Mouse (Mus musculus): ENCODE results near the gene Nr4a3. TPM values are rescaled to one million over a fixed set of nuclear protein-coding genes. Genes with fewer than 3 reads are reported as not detected.
A peak's percentile ranks its signal among the peaks of the same experiment; 100 is the strongest.

Gene Nr4a3
- total RNA-seq, 2 experiments from 2014 or later: 106 to 107 TPM

DNA sequence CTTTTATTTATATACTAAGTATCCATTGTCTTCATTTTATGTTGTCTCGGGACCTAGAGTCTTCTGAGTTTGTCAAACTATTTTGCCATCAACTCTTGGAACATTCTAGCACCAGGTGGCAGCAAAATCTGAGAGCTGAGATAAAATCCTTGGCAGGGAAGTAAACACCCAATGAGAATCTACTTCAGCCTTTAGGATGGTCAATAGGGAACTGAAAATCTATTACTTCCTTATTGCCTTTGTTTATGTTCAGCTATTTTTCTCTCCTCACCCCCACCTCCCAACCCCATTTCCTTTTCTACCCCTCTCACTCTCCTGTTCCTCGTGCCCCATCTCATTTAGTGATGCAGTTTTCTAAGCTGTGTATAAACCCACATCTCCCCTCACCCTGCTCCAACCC lies 63.6 kb downstream of the Nr4a3 start:
- DNase-seq (ENCODE audit: low spot score in 2 of 2): no peak

DNA sequence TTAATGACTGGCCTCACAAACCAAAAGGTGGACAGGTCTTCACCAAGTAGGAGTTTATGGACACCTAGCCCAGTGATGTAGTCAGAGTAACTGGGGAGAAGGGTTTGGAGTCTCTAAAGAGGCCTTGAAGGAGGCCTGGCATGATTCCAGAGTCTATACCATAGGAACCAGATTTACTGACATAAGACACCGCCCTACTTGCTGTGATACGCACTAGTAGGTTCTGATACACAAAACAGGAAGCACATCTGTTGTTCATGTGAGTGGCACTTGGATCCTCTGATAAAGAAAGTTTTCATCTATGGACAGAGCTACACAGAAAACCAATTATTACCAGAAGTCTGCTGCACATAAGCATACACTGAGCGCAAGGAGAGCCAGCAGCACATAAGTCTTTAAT lies 65.4 kb downstream of the Nr4a3 start:
- no peak for DNase-seq (ENCODE audit: low spot score in 2 of 2)

DNA sequence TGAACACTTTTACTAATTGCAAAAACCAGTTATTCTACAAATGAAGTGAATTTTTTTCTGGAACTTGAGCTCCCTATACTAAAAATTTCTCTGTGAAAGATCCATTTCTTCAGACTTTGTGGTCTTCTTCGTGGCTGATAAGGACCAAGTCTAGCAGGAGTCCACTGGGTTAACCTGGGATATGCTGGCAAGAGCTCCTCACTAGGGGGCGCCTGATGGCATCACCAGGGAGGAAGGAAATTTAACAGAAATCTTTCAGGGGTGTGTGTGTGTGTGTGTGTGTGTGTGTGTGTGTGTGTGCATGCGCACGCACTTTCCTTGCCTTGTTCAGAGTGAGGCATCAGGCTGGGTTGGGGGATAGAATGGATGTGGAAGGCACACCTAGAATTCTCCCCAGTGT lies 71.2 kb downstream of the Nr4a3 start:
- peak in 1 of 2 experiments; percentile 12 for DNase-seq (ENCODE audit: low spot score in 2 of 2)

DNA sequence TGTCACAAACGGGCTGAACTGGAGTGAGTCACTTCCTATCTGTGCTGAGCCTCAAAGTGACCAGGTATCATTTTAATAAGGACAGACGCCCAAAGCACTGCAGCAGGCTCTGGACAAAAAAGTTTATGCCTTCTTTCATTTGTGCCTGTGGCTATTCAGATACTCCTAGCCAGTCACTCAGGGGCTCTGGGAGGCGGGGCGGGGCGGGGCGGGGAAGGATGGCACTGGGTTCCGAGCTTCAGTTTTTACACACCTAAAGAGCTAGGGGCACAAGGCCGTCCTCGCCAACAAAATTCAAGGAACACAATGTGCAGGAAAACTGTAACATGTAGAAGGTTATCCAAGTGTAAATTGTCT lies 79.4 kb downstream of the Nr4a3 start:
- DNase-seq (ENCODE audit: low spot score in 2 of 2): no peak

DNA sequence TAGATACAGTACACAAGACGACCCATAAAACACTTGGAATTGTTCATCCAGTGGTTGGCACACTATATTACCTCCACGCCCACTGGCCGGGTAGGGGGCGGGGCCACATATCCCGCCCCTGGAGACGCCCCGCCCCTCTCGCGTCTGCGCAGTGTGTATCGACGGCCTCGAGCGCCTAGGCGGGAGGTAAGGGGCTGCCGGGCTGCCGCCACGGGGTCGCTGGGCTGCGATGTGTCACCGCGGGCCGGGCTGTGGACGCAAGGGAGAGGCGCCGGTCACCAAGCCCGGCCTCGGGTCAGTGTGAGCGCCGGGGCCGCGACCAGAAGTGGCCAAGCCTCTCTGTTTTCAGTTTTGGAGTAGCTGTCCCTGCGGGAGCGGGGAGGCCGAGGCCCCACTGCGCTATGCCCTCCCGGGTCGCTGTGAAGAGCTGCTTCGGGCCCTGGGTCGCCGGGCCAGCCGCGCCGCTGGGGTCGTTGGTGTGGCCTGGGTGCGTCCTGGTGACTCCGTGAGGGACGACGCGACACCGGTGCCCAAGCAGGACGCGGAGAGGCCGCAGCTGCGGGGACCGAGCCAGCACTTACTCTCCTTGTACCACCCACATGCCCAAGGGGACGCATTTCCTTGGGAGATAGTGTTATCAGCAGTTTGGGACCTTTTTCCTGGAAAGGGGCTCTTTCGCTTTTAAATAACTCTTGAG lies 80.0 kb downstream of the Nr4a3 start, which contains the start of gene Stx17:
Gene Stx17 (plus strand): TSS at position 143 of the 697 bp plus-strand sequence.
- DNase-seq (ENCODE audit: low spot score in 2 of 2): peak; percentile 78 to 88

DNA sequence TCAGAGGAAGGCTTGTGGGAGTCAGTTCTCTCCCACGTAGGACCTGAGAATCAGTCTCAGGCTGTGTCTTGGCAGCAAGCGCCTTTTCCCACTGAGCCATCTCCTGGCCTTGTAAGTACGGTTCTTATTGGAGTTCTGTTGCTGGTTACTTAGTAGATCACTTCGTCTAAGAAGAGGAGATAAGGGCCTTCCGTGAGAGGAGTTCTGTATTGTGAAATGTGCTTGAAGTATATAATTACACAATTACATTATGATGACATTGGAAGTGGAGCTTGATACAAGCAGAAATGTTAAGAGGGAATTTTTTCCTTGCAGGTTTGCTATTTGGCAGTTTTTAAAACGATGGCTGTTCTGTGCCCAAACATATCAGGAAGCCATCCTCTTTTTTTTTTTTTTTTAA lies 85.4 kb downstream of the Nr4a3 start:
- no peak for DNase-seq (ENCODE audit: low spot score in 2 of 2)

DNA sequence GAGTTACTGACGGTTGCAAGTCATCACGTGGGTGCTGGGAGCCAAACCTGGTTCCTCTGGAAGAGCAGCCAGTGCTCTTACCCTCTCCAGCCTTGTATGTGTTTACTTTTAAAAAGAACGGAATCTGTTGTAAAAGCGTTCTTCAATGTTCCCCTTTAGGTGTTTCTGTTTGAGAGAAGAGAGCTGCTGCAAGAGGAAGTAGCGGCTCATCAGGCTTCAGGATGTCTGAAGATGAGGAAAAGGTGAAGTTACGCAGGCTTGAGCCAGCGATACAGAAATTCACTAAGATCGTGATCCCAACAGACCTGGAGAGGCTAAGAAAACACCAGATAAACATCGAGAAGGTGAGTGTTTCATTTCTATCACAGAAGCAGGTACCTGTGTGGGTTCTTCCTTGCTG lies 86.7 kb downstream of the Nr4a3 start:
- DNase-seq (ENCODE audit: low spot score in 2 of 2): no peak

DNA sequence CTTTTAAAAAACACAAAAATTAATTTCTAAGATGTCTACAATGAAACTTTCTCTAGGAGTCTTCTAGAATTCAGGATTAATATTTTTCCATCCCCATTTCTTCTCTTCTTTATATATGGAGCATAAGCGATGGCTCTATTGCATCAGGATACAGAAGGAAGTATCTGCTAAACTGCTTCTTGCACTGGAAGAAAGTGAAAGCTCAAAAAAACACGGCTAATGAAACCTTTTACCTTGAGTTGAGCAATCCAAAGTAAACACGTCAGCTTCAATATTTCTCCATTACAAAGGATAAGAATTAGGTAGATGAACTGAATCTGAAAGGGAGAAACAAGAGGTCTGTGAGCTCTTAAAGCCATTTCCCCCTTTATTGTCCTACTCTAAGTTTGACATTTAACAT lies 87.8 kb downstream of the Nr4a3 start:
- DNase-seq (ENCODE audit: low spot score in 2 of 2): no peak

Other genes starting within 250 kb of the Nr4a3 start
- 10 to 100 TPM; 29.7 to 32.4 TPM for gene Stx17, start 79.8 kb downstream of the Nr4a3 start, total RNA-seq (2021)
- 10 to 100 TPM; 34.2 to 35.2 TPM for gene Erp44, start 234.4 kb downstream of the Nr4a3 start, total RNA-seq (2021)
- gene Invs, start 234.6 kb downstream of the Nr4a3 start, total RNA-seq (2021): 10 to 100 TPM; 10.6 to 11.6 TPM